ENCODE assay signal across 8 mouse cellular contexts in the genomic region with DNA sequence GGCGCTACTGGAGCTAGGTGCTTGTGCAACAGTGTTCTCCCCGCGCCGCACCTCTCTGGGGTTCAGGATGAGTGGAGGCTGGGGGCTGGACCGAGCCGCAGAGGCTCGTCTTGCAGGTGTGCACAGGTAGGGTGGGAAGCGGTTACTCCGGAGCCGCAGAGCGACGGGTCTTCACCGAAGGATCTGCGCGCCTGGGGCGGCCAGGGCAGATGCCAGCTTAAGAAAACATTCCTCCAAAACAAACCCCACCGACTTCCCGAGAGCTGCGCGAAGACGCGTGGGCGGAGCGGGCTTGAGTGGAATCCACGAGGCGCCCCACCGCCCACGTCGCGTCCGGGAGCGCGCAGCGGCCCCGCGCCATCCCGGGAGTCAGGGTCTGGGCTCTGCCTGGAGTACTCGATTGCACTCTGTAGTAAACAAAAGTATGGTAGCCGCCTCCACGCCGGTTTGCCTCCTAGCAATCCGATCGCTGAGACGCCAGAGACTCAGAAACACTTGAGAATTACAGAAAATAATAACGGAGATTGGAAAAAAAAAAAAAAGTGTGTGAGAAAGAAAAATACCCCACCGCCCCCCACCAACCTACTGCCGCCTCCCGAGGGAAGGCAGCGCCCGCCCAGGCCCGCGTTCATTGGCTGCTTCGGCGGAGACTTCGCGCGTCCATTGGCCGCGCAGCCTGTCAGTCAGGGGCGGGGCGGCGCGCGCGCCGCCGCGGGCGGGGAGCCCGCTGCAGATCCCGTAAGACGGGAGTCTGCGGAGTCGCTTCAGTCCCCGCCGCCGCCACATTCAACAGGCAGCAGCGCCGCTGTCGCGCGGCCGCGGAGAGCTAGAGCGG. TPM values are rescaled to one million over a fixed set of nuclear protein-coding genes. Genes with fewer than 3 reads are reported as not detected.
DNase-seq lines count a peak whose midpoint lies in the region; ATAC-seq and TF ChIP-seq lines count a peak whose summit lies in the region.

TSS of gene Foxo1 (plus strand) at position 685 of the 835 bp plus-strand sequence.

- no peaks in the 10 kb centered on the region for H3K9me3 ChIP-seq in ES-E14 (ENCODE audit: control insufficient read depth, insufficient read depth, low read depth, low read length)
- no peaks in the 10 kb centered on the region for H3K9me3 ChIP-seq in forebrain, embryonic 16.5 days (ENCODE audit: control insufficient read depth, low read length)
- H3K9me3 ChIP-seq in lung, embryonic 15.5 days: no peaks in the 10 kb centered on the region

- peak within 1 kb of the TSS; percentile 84 to 92 for H3K4me3 ChIP-seq in ES-E14 (ENCODE audit: insufficient read depth in 1 of 2, low read depth in 1 of 2, low read length in 2 of 2, poor library complexity in 1 of 2, severe bottlenecking in 1 of 2)
- peak within 1 kb of the TSS; percentile 61 for H3K4me3 ChIP-seq in forebrain, embryonic 16.5 days (replicated peaks; ENCODE audit: low read length)
- H3K4me3 ChIP-seq in lung, embryonic 15.5 days: peak within 1 kb of the TSS; percentile 75
- peak within 1 kb of the TSS; percentile 98 for H3K4me3 ChIP-seq in thymus, adult 2 months (ENCODE audit: control insufficient read depth, insufficient read depth, low read length)

- no peak within 1 kb of the TSS for H3K27ac ChIP-seq in ES-E14 (ENCODE audit: insufficient read depth, low read depth, low read length, poor library complexity, severe bottlenecking)
- no peak within 1 kb of the TSS for H3K27ac ChIP-seq in forebrain, embryonic 16.5 days (ENCODE audit: low read length)
- peak within 1 kb of the TSS; percentile 90 for H3K27ac ChIP-seq in lung, embryonic 15.5 days
- H3K27ac ChIP-seq in thymus, adult 2 months (ENCODE audit: control insufficient read depth, insufficient read depth, low read length): peak within 1 kb of the TSS; percentile 27; the same call in 1 of the 2 replicates

- in situ Hi-C loops in ES-E14 (cut with MboI; ENCODE audit: low sequenced_read_pairs in 2 of 2, unreplicated experiment in 2 of 2): loop anchor here (10.0 to 25.0 kb wide), 5 partner anchors 394 to 1194 kb away; partner anchors contain the start of genes Nhlrc3 (in 2 of the 2) and Proser1 (in 2 of the 2)

- H3K36me3 ChIP-seq in ES-E14 (ENCODE audit: control insufficient read depth, insufficient read depth, low read length, poor library complexity, severe bottlenecking): no peaks in the 10 kb centered on the region; the same call in 1 of the 2 replicates
- no peaks in the 10 kb centered on the region for H3K36me3 ChIP-seq in forebrain, embryonic 16.5 days (ENCODE audit: control insufficient read depth, insufficient read depth)
- H3K36me3 ChIP-seq in lung, embryonic 15.5 days: no peaks in the 10 kb centered on the region
- no peaks in the 10 kb centered on the region for H3K36me3 ChIP-seq in thymus, adult 2 months (ENCODE audit: control insufficient read depth, insufficient read depth, low read length)

- peaks cover 32% of the 10 kb centered on the region for H3K27me3 ChIP-seq in forebrain, embryonic 16.5 days (replicated peaks; ENCODE audit: control insufficient read depth, insufficient read depth, low read length)
- H3K27me3 ChIP-seq in lung, embryonic 15.5 days: peaks cover 8% of the 10 kb centered on the region
- H3K27me3 ChIP-seq in thymus, adult 2 months (ENCODE audit: control insufficient read depth, insufficient read depth, low read length): no peaks in the 10 kb centered on the region

- 0 out of 2 replicates have a peak, but pooled peaks have one; percentile 28 for TF ChIP-seq CTCF in thymus, adult 2 months (IDR thresholded peaks at IDR 0.05; ENCODE audit: borderline replicate concordance, control insufficient read depth, extremely low read depth, insufficient read depth, low read length, poor library complexity)

- H3K4me2 ChIP-seq in forebrain, embryonic 16.5 days (ENCODE audit: low read length): peak within 1 kb of the TSS; percentile 92
- peak within 1 kb of the TSS; percentile 96 for H3K4me2 ChIP-seq in lung, embryonic 15.5 days

- under 1% methylated on average over 74 of the region's 85 CpGs for WGBS in forebrain, embryonic 16.5 days
- WGBS in lung, embryonic 15.5 days: under 1% methylated on average over 85 of the region's 85 CpGs
- WGBS in thymus, adult 2 months: under 1% methylated on average over 85 of the region's 85 CpGs

- H3K4me1 ChIP-seq in ES-E14 (ENCODE audit: control insufficient read depth in 2 of 2, insufficient read depth in 2 of 2, low read length in 2 of 2, poor library complexity in 1 of 2): peaks cover 0 to 6% of the 10 kb centered on the region in 2 experiments; a peak in 2 of 4 replicates
- H3K4me1 ChIP-seq in forebrain, embryonic 16.5 days (replicated peaks; ENCODE audit: control insufficient read depth, insufficient read depth, low read length): peaks cover 38% of the 10 kb centered on the region
- H3K4me1 ChIP-seq in lung, embryonic 15.5 days: peaks cover 27% of the 10 kb centered on the region
- peaks cover 14% of the 10 kb centered on the region for H3K4me1 ChIP-seq in thymus, adult 2 months (replicated peaks; ENCODE audit: control insufficient read depth, insufficient read depth, low read length)

- ATAC-seq in forebrain, embryonic 16.5 days: peak; percentile 96
- peak; percentile 94 for ATAC-seq in lung, embryonic 15.5 days (ENCODE audit: borderline replicate concordance, extremely low read depth, low FRiP score, low TSS enrichment)

- intact Hi-C loops in heart, postnatal 25 days (cut with DNase I): loop anchor here (2.0 to 10.0 kb wide), 2 partner anchors 133 to 257 kb away; no protein-coding TSS in a partner anchor

- TF ChIP-seq POLR2A in thymus, adult 2 months (IDR thresholded peaks at IDR 0.05; ENCODE audit: control insufficient read depth, extremely low read depth, insufficient read depth, low read length, poor library complexity): peak; percentile 96

- DNase-seq in ES-E14 (ENCODE audit: low read depth, low spot score): peak; percentile 63
- peak; percentile 80 for DNase-seq in cerebellum, adult 11-12 months
- DNase-seq in heart, postnatal 25 days (ENCODE audit: low spot score): peak; percentile 78
- DNase-seq in layer of hippocampus, adult 8-10 months (ENCODE audit: low spot score in 2 of 2): peak; percentile 66 to 74
- peak; percentile 81 for DNase-seq in ovary, adult 18-20 months (ENCODE audit: low spot score)
- DNase-seq in thymus, adult 2 months: peak; percentile 89

- H3K9ac ChIP-seq in ES-E14 (ENCODE audit: insufficient read depth, low read depth, low read length, poor library complexity, severe bottlenecking): peak within 1 kb of the TSS; percentile 92
- H3K9ac ChIP-seq in forebrain, embryonic 16.5 days (replicated peaks; ENCODE audit: low read depth, low read length): peak within 1 kb of the TSS; percentile 57
- H3K9ac ChIP-seq in lung, embryonic 15.5 days: peak within 1 kb of the TSS; percentile 75

TF ChIP-seq in ES-E14, 5 proteins besides CTCF, POLR2A, EP300 and RAD21:
- TF ChIP-seq ZNF384 (IDR thresholded peaks at IDR 0.05; ENCODE audit: low read depth, low read length): peak; percentile 76
- peak; percentile 85 for TF ChIP-seq CHD2 (IDR thresholded peaks at IDR 0.05; ENCODE audit: low read depth, low read length)
- TF ChIP-seq HCFC1 (IDR thresholded peaks at IDR 0.05; ENCODE audit: borderline replicate concordance, insufficient read depth, low read length): peak; percentile 15; the same call in 1 of the 2 replicates
- no peak for TF ChIP-seq MAFK (IDR thresholded peaks at IDR 0.05; ENCODE audit: insufficient read depth, low read depth, low read length)
- TF ChIP-seq ZC3H11A (IDR thresholded peaks at IDR 0.05; ENCODE audit: borderline replicate concordance, low read depth, low read length): no peak

RNA-seq across cellular contexts. Expression of gene Foxo1, which starts in this region (rescaled TPM):
- 2.3 and 2.7 TPM in 2 replicates for total RNA-seq in ES-E14 (2012; rRNA removed)
- polyA plus RNA-seq in forebrain, embryonic 16.5 days (2015; fragmentation: Nextera tagmentation; extraction: Ambion mirVana): 3.7 and 4.0 TPM in 2 replicates
- total RNA-seq in heart, postnatal 25 days (2021): 10 to 100 TPM; 11.6 to 13.2 TPM
- total RNA-seq in layer of hippocampus, adult 8-10 months (2022): 10 to 100 TPM; 20.2 to 23.1 (median 22.8) TPM
- polyA plus RNA-seq in lung, embryonic 15.5 days (2015; fragmentation: Nextera tagmentation; extraction: Ambion mirVana): 5.6 and 6.0 TPM in 2 replicates
- 20.9 and 30.6 TPM in 2 replicates for polyA plus RNA-seq in thymus, adult 2 months (2012; rRNA removed)

Comparison
In these comparisons a context has a peak if more than half of its experiments do, and no peak if none do; other contexts are left out.
1. H3K27ac ChIP-seq: peak in lung, embryonic 15.5 days (single experiment) and thymus, adult 2 months (single experiment); none in ES-E14 (single experiment) and forebrain, embryonic 16.5 days (single experiment).
2. Peak in every context shown above with its lines, with median percentiles within 50 percentile points of each other: DNase-seq, H3K4me3 ChIP-seq and H3K9ac ChIP-seq.